Mouse (Mus musculus) kidney, embryonic 16.5 days (tissue): ENCODE data around the gene 2010111I01Rik. TPM values are rescaled to one million over a fixed set of nuclear protein-coding genes. Genes with fewer than 3 reads are reported as not detected.

Experiments used
- ATAC-seq: fragments of 200-750 bp; cut with Nextera tagmentation; 2 replicates; pipeline ENCODE4 v1.8.0; 2017; ENCODE audit warnings: moderate TSS enrichment; ENCODE audit not compliant: low FRiP score, low TSS enrichment
- H3K27ac ChIP-seq: fragments of 300-500 bp; sonication (generic); 2 replicates; pipeline ENCODE4 v1.5.1; 2014; ENCODE audit warnings: low read length
- H3K27me3 ChIP-seq: fragments of 300-500 bp; sonication (generic); 2 replicates; pipeline ENCODE4 v1.6.1; 2014; ENCODE audit warnings: low read length, control low read depth, mixed read lengths; ENCODE audit not compliant: insufficient read depth
- H3K36me3 ChIP-seq: fragments of 300-500 bp; sonication (generic); 2 replicates; pipeline ENCODE4 v1.6.1; 2014; ENCODE audit warnings: low read length, control low read depth, mixed read lengths; ENCODE audit not compliant: insufficient read depth
- H3K4me1 ChIP-seq: fragments of 300-500 bp; sonication (generic); 2 replicates; pipeline ENCODE4 v1.6.1; 2014; ENCODE audit warnings: low read length, control low read depth, mixed read lengths; ENCODE audit not compliant: insufficient read depth
- H3K4me2 ChIP-seq: fragments of 300-500 bp; sonication (generic); replicated peaks from 2 replicates; pipeline ENCODE4 v1.6.1; 2014; ENCODE audit warnings: low read depth, low read length
- H3K4me3 ChIP-seq: fragments of 300-500 bp; sonication (generic); 2 replicates; pipeline ENCODE4 v1.5.1; 2014; ENCODE audit warnings: mild to moderate bottlenecking, low read length
- H3K9ac ChIP-seq: fragments of 300-500 bp; sonication (generic); replicated peaks from 2 replicates; pipeline ENCODE4 v1.6.1; 2014; ENCODE audit warnings: low read length
- H3K9me3 ChIP-seq: fragments of 300-500 bp; sonication (generic); 2 replicates; pipeline ENCODE4 v1.6.1; 2016; ENCODE audit warnings: low read length, control low read depth
- WGBS: fragments of 180-500 bp; shearing (Covaris S2); extraction: QIAGEN DNeasy Blood & Tissue Kit; methylation state at CpG from one replicate; pipeline ENCODE4 v1.1.7; 2014; 5-methylcytosine and 5-hydroxymethylcytosine counted together
- microRNA counts: library from miRNA; unstranded; fragments of <30 nt; microRNA quantifications from one replicate; lab custom pipeline; 2016
- microRNA-seq: library from miRNA; unstranded; fragments of <30 nt; microRNA quantifications from one replicate; pipeline ENCODE4, GENCODE M21; 2016
- polyA plus RNA-seq: library from polyadenylated mRNA; unstranded; fragments of >200 nt; fragmentation: Nextera tagmentation; extraction: Ambion mirVana; gene quantifications from 2 replicates; pipeline ENCODE4 v1.2.1, GENCODE M21; 2015

The 2010111I01Rik gene
- polyA plus RNA-seq, 1 experiment from 2014 or later, result 146 TPM

GRCm38 (mm10) chr13:63360111-63360885 is 395.6 kb downstream of the 2010111I01Rik start:
- Histone ChIP-seq H3K4me2 (no peak overlapping the region), H3K9ac (no peak overlapping the region), H3K27me3 (no peaks in the 10 kb centered on the region), H3K4me1 (no peaks in the 10 kb centered on the region), H3K27ac (no peak overlapping the region), H3K36me3 (no peaks in the 10 kb centered on the region), H3K4me3 (no peak overlapping the region), H3K9me3 (no peaks in the 10 kb centered on the region)
- no peak for ATAC-seq
- 58% methylated on average over 4 of the region's 4 CpGs for WGBS

GRCm38 (mm10) chr13:63361755-63362154 is 397.1 kb downstream of the 2010111I01Rik start:
- Histone ChIP-seq H3K9ac (no peak overlapping the region), H3K4me2 (no peak overlapping the region), H3K9me3 (no peaks in the 10 kb centered on the region), H3K27ac (no peak overlapping the region), H3K27me3 (no peaks in the 10 kb centered on the region), H3K4me3 (no peak overlapping the region), H3K36me3 (no peaks in the 10 kb centered on the region), H3K4me1 (no peaks in the 10 kb centered on the region)
- no peak for ATAC-seq
- 85% methylated on average over 3 of the region's 3 CpGs for WGBS

- 56% methylated on average over 7 of the region's 7 CpGs for WGBS
- no peaks in the 10 kb centered on the region for H3K9me3 ChIP-seq
- H3K27me3 ChIP-seq, result no peaks in the 10 kb centered on the region
- no peak overlapping the region for H3K27ac ChIP-seq
- H3K4me1 ChIP-seq, result peaks cover 4% of the 10 kb centered on the region; the same call in 1 of the 2 replicates
- no peak overlapping the region for H3K9ac ChIP-seq
- peak; percentile 76 for ATAC-seq
- no peak overlapping the region for H3K4me2 ChIP-seq
- H3K36me3 ChIP-seq, result no peaks in the 10 kb centered on the region
- no peak overlapping the region for H3K4me3 ChIP-seq
Observed at GRCm38 (mm10) chr13:63373460-63374166, 408.9 kb downstream of the 2010111I01Rik start.

MicroRNAs within 50 kb of the gene (microRNA counts, 519-probe panel; counts per million panel counts)
- microRNA mmu-miR-23b (lab: Ali Mortazavi, UCI) (4,019 counts per million, percentile 89 among the panel's probes with 10 or more counts), microRNA mmu-miR-24 (lab: Ali Mortazavi, UCI) (3,656 counts per million, percentile 84 among the panel's probes with 10 or more counts), microRNA mmu-miR-27b (lab: Ali Mortazavi, UCI) (3,181 counts per million, percentile 73 among the panel's probes with 10 or more counts)

Small RNAs within 50 kb of the gene (microRNA-seq; reads per million reads assigned to microRNA genes)
- gene Mir23b, result 29,560 reads per million, percentile 97 among the genes with 10 or more reads in this experiment
- not detected for gene Mir24-1
- 2,290 reads per million, percentile 85 among the genes with 10 or more reads in this experiment for gene Mir27b
- gene Mir3074-1, result not detected

Other genes with a start within 250 kb of the 2010111I01Rik start
- 28.9 and 31.6 TPM in 2 replicates for gene Platr25, start 204.2 kb upstream of the 2010111I01Rik start, polyA plus RNA-seq
- 10.2 and 10.5 TPM in 2 replicates for gene Gm5141, start 179.1 kb upstream of the 2010111I01Rik start, polyA plus RNA-seq
- gene Fbp2, start 106.5 kb upstream of the 2010111I01Rik start, polyA plus RNA-seq, result 23.3 and 28.9 TPM in 2 replicates
- 132 and 211 TPM in 2 replicates for gene Fbp1, start 76.6 kb upstream of the 2010111I01Rik start, polyA plus RNA-seq